Mouse (Mus musculus) cerebellum, adult 9-11 months (tissue): ENCODE results near the gene Tcea2.

Experiments used
- DNase-seq: peaks from one replicate; pipeline ENCODE4 v3.0.0; 2022

The Tcea2 gene

DNA sequence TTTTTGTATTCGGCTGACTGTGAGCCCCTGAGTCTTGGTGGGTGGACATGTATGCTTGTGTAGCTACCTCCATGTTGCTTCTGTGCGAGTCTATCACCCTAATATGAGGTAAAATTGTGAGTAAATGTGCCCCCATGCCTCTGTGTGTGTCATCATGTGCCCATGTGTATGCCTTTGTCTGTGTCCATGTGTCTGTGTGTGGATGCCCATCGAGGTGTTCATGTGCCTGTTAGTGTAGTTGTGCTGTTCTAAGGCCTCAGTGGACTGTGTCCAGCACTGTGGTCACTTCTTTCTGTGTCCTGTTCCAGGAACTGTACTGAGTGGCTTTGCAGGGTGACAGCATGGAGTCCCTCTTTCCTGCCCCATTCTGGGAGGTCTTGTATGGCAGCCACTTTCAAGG lies 35.3 kb downstream of the Tcea2 start:
- no peak for DNase-seq

DNA sequence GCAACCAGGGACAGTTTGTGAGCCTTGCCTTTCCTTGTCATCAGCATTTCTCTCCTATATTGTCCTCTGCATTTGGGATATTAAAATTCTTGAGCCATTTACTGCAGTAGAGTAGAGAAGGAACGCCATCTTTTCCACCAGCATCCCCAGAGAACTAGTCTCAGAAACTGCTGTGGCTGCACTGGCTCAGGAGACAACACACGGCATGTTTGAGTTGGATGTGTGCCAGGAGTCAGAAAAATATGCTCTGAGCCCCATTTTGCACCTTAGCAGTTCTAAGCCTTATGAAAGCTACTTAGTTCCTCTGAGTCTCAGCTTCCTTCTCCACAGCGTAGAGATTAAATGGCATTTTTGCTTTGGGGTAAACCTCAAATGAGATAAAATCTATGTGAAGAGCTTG lies 36.9 kb downstream of the Tcea2 start:
- DNase-seq = no peak

DNA sequence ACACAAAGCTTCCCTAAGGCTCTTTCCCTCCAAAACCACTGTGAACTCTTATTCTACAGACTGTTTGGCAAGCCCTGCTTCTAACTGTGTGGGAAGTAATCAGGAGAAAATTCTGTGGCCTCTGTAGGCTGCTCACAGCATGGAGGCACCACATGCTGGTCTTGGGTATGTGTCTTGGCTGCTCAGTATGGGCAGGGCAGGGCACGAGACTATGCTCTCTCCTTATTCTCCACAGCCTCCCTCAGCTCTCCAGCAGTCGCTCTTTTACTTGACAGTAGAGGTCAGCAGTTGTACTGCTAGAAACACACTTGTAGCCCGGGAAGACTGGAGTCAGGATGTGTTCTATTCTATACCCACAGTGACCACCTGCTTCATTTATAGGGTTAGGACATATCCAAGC lies 40.0 kb downstream of the Tcea2 start:
- peak; percentile 66 for DNase-seq

DNA sequence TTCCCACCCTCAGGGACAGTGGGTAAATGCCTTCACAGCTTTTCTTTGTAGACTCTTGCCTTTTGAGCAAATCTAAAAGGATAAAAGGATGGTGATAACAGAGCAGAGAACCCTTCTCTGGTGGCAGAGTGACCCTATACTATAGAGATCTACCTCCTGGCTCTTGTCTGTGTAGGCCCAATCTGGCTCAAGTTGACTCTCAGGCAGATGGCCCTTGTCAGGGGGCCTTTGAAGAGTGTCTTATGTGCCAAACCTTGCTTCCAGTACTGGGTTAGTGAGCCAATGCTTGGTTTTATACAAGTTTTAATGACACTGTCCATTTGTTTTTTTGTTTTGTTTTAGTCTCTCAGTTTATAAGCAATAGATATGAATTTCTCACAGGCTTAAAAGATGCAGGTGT lies 41.1 kb downstream of the Tcea2 start:
- peak; percentile 81 for DNase-seq

DNA sequence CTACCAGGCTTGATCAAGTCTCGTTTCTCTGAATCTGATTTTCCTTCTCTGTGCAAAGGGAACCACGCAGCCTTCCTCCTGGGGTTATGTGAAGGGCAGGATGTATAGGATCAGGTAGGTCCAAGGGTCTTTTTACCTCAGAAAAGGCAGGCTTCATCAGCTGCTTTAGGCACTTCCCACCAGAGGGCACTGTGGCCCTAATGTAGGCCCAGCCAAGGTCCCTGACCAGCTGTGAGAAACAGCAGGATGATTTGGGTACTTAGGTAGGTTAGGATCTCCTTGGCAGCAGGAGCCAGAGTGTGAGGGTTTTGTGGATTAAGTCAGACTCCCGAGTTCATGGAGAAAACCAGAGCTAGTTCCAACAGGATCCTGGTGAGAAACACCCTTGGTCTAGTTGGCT lies 42.1 kb downstream of the Tcea2 start:
- DNase-seq = peak; percentile 34

DNA sequence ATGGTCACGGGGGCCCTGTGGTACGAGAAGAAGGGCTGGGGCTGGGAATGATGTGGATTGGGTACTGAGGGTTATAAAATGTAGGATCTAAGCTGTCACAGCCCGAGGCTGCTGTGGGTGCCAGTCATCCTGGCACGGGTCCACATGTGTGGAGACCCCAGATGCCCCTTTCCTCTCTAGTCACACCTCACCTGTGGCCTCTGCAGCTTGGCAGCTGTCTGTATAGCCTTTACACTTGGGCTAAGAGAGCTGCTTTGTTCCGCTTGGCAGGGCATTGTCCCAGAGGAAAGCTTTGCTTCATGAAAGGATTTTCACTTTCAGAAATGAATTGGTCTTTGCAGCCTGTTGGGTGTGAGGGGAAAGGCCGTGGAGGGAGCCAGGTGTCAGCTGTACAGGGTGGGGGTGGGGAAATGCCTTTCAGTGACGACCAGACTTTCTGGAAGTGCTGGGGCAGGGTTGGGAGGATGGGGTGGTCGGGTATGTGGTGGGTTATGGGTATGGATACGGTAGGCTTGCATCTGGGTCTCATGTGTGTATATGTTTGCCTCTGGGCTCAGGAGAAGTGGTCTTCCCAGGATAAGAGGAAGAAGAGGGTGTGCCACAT lies 47.7 kb downstream of the Tcea2 start:
- no peak for DNase-seq

DNA sequence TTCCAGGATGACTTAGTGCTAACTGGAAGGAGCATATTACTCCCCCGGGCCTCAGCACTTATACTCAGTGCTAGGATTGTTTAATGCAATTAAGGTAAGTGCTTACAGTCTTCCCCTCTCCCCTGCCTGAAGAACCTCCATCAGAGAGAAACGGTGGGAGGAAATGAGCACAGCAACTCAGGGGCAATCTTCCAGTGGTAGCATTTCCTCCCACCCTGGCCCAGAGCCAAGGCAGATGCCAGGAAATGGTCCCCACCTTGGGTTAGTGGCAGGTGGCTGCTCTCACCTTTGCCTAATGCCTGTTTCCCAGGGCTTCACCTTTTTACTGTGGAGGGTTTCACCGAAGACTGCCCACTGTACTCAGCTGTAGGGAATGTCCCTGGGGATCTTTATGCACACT lies 49.9 kb downstream of the Tcea2 start:
- no peak for DNase-seq
